Mouse (Mus musculus): ENCODE data around the gene Zfp219. TPM values are rescaled to one million over a fixed set of nuclear protein-coding genes. Genes with fewer than 3 reads are reported as not detected.

The Zfp219 gene
- polyA plus RNA-seq, 1 experiment from 2014 or later: 58.6 TPM

DNA sequence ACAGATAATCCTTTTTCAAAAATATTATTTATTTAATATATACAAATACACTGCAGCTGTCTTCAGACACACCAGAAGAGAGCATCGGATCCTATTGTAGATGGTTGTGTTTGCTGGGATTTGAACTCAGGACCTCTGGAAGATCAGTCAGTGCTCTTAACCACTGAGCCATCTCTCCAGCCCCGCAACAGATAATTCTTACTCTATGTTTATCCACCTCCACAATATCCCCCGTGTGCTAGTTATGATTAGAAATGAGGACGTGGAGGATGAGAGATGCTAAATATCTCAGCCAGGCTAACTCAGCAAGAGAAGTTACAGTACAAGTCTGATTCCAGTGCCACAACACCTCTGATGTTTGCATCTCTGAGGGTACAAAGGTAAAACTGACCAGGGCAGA is 26.1 kb downstream of the Zfp219 start:
- H3K9ac ChIP-seq: no peak overlapping the region
- peaks cover 96% of the 10 kb centered on the region for H3K36me3 ChIP-seq (ENCODE audit: poor library complexity, severe bottlenecking)
- no peak for ATAC-seq
- no peak overlapping the region for H3K4me3 ChIP-seq
- H3K27ac ChIP-seq: no peak overlapping the region
- H3K4me2 ChIP-seq: no peak overlapping the region
- WGBS: 95% methylated on average over 4 of the region's 4 CpGs
- peaks cover 6% of the 10 kb centered on the region; the same call in 1 of the 2 replicates for H3K4me1 ChIP-seq
- H3K9me3 ChIP-seq (replicated peaks): no peaks in the 10 kb centered on the region
- H3K27me3 ChIP-seq: no peaks in the 10 kb centered on the region

DNA sequence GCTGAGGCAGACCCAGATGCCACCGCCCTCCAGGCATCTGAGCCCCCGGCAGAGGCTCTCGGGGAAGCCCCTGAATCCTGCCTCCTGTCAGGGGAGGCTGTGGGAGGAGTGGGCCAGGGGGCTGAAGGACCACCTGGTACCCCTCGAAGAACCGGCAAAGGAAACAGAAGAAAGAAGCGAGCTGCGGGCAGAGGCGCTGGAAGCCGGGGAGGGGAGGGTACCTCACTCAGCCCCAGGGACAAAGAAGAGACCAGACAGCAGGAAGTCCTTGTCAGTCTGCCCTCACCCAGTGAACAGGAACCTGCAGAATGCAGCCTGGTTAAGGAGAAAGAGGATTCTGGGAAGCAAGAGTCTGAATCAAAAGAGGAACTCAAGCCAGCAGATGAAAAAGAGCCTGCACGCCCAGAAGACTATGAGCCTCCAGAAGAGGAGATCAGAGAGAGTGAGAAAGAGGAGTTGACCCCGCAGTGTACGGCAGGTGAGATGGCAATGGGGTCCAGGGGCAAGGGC is 31.0 kb downstream of the Zfp219 start:
- no peaks in the 10 kb centered on the region for H3K27me3 ChIP-seq
- H3K4me1 ChIP-seq: peaks cover 20% of the 10 kb centered on the region
- no peak for ATAC-seq
- H3K9ac ChIP-seq: no peak overlapping the region; the same call in 1 of the 2 replicates
- H3K4me3 ChIP-seq: no peak overlapping the region
- H3K4me2 ChIP-seq: no peak overlapping the region
- no peaks in the 10 kb centered on the region for H3K9me3 ChIP-seq (replicated peaks)
- H3K36me3 ChIP-seq (ENCODE audit: poor library complexity, severe bottlenecking): peaks cover 71% of the 10 kb centered on the region
- WGBS: 63% methylated on average over 12 of the region's 12 CpGs
- H3K27ac ChIP-seq: no peak overlapping the region

DNA sequence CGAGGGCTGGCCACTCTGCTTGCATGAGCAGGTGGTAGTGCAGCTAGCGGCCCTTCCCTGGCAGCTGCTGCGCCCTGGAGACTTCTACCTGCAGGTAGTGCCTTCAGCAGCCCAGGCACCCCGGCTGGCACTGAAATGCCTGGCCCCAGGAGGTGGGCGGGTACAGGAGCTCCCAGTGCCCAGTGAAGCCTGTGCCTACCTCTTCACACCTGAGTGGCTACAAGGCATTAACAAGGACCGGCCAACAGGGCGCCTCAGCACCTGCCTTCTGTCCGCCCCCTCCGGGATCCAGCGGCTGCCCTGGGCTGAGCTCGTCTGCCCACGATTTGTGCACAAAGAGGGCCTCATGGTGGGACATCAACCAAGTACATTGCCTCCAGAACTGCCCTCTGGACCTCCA is 31.8 kb downstream of the Zfp219 start:
- Histone ChIP-seq H3K36me3 (ENCODE audit: poor library complexity, severe bottlenecking) (peaks cover 63% of the 10 kb centered on the region), H3K4me2 (no peak overlapping the region), H3K4me3 (no peak overlapping the region), H3K9ac (no peak overlapping the region), H3K27ac (no peak overlapping the region), H3K9me3 (replicated peaks) (no peaks in the 10 kb centered on the region), H3K4me1 (peaks cover 26% of the 10 kb centered on the region), H3K27me3 (no peaks in the 10 kb centered on the region)
- no peak for ATAC-seq
- 75% methylated on average over 12 of the region's 12 CpGs for WGBS

DNA sequence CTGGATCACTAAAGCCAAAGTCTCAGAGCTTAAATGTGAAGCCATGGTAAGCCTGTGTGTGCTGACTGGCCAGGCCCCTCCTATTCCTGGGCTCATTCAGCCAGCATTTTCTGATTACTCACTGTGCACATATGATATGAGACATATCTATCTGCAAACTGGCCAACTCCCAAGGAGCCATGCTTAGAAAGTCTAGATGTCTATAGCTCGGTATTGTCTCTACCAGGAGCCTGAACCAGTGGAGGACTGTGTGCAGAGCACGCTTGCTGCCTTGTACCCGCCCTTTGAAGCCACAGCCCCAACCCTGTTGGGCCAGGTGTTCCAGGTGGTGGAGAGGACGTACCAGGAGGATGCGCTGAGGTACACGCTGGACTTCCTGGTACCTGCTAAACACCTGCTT is 33.4 kb downstream of the Zfp219 start:
- WGBS: 99% methylated on average over 6 of the region's 6 CpGs
- H3K36me3 ChIP-seq (ENCODE audit: poor library complexity, severe bottlenecking): peaks cover 50% of the 10 kb centered on the region

DNA sequence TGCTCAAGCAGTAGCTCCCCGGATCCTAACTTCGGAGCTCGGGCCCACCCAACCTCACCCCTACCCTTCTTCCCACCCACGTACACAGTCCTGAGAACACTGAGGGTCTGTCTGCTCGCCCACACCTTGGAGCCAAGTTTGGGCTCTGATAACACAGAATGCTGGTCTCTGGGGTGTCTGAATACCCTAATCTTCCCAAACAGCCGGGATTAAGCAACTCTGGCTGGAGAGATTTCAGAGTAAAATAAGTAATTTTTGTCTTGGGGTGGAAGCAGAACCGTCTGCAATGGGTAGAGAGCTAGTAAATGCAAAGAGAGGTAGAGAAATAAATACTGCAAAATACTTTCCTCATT is 34.4 kb downstream of the Zfp219 start:
- Histone ChIP-seq H3K4me2 (peak overlapping the region; percentile 95), H3K4me1 (peaks cover 32% of the 10 kb centered on the region), H3K9ac (peak overlapping the region; percentile 91), H3K9me3 (replicated peaks) (no peaks in the 10 kb centered on the region), H3K27me3 (no peaks in the 10 kb centered on the region), H3K4me3 (peak overlapping the region; percentile 73), H3K36me3 (ENCODE audit: poor library complexity, severe bottlenecking) (peaks cover 39% of the 10 kb centered on the region), H3K27ac (peak overlapping the region; percentile 90)
- WGBS: 4% methylated on average over 7 of the region's 7 CpGs
- no peak for ATAC-seq

More for the DNA sequence above, 33.4 kb downstream of the Zfp219 start:
- Histone ChIP-seq H3K27me3 (no peaks in the 10 kb centered on the region), H3K27ac (no peak overlapping the region), H3K9me3 (replicated peaks) (no peaks in the 10 kb centered on the region), H3K4me1 (peaks cover 32% of the 10 kb centered on the region), H3K4me3 (no peak overlapping the region), H3K9ac (no peak overlapping the region), H3K4me2 (no peak overlapping the region)
- ATAC-seq: no peak

DNA sequence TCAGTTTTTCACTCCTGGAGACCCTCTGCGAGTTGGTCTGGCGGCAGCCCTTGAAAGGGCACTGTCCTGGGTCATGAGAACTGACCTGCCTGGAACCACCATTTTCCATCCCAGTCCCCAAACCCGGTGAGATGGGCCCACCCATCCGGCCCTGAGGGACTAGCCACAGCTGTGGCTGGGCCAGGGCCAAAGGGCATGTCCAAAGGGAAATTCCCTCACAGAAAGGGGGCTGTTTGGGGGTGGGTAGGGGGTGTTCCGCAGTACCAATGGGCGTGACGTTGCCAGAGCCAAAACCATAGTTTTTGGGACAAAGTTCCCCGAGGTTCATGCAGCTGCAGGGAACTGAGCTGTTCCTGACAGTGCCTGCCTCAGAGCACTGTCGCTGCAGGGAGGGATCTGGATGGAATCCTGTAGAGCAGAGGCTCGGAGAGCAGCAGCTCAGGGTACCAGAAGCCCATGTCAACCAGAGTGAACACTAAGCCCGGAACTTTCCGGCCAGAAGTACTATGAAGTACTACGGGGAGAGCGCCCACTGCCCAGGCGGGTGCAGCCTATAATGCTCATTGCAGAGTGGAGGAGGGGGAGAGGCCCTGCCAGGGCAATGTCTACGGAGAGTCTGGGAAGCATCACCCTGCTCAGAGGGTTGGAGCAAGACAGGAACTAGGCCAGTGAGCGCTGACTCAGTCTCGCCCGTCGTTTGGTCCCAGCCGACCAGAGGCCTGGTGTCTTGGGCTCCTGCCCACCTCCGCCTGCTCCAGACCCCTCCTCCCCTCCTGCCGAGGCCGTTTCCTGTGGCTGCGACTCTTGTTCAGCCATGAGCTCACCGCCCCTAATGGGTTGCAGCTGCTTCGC is 35.0 kb downstream of the Zfp219 start:
- Histone ChIP-seq H3K27ac (peak overlapping the region; percentile 90), H3K4me2 (peak overlapping the region; percentile 95), H3K4me1 (peaks cover 32% of the 10 kb centered on the region), H3K9ac (peak overlapping the region; percentile 91), H3K36me3 (ENCODE audit: poor library complexity, severe bottlenecking) (peaks cover 33% of the 10 kb centered on the region), H3K9me3 (replicated peaks) (no peaks in the 10 kb centered on the region), H3K27me3 (no peaks in the 10 kb centered on the region), H3K4me3 (peak overlapping the region; percentile 73)
- WGBS: 1% methylated on average over 27 of the region's 27 CpGs
- peak; percentile 67 for ATAC-seq

DNA sequence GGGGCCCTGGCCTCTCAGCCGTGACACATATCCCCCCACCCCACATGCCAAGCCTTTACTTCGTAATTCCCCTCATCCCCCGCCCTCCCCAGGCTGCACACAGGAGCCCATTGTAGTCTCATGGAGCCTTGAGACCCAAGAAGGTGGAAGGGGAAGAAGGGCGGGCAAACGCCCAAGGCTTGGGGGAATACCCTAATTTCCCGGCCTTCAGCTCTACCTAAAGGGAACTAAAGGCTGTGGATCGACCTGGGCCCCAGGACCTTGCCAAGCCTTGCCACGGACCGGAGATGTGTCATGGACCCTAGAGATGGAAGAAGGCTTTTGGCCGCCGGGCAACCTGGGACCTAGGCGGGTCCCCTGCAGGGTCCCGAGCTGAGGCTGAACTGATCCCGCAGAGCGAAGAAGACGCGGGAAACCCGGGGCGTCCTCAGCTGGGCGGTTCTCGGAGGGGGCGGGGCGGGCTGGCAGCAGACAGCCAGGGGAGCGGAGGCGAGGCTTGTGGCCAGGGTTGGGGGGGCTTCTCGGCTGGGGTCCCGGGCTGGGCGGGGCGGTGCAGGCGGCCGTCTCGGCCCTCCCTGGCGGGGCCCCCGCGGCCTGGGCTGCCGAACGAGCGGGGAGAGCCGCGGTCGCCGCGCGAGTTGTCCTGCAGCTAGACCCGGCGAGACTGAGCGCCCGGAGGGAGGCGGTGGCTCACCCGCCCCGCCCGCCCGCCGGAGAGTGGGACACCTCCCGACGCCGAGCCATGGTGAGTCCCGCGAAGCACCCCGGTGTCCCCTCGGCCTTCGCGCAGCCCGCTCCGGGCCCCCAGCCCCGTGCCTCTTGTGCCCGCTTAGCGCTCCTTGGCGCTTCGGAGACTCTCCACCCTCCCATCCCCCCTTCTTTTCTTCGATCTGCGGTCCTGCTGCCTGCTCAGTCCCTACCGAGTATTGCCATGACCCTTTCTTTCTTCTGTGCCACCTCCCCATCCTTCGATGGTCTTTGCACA is 36.0 kb downstream of the Zfp219 start, which contains the start of gene Arhgef40:
Gene Arhgef40, plus strand, starts transcription at position 473 of the 985 bp plus-strand sequence.
- no peaks in the 10 kb centered on the region for H3K9me3 ChIP-seq (replicated peaks)
- peak within 1 kb of the TSS; percentile 73 for H3K4me3 ChIP-seq
- H3K9ac ChIP-seq: peak within 1 kb of the TSS; percentile 91
- peak within 1 kb of the TSS; percentile 95 for H3K4me2 ChIP-seq
- under 1% methylated on average over 45 of the region's 74 CpGs for WGBS
- no peaks in the 10 kb centered on the region for H3K27me3 ChIP-seq
- peak within 1 kb of the TSS; percentile 90 for H3K27ac ChIP-seq
- ATAC-seq: peak; percentile 90
- H3K36me3 ChIP-seq (ENCODE audit: poor library complexity, severe bottlenecking): peaks cover 23% of the 10 kb centered on the region
- H3K4me1 ChIP-seq: peaks cover 32% of the 10 kb centered on the region

DNA sequence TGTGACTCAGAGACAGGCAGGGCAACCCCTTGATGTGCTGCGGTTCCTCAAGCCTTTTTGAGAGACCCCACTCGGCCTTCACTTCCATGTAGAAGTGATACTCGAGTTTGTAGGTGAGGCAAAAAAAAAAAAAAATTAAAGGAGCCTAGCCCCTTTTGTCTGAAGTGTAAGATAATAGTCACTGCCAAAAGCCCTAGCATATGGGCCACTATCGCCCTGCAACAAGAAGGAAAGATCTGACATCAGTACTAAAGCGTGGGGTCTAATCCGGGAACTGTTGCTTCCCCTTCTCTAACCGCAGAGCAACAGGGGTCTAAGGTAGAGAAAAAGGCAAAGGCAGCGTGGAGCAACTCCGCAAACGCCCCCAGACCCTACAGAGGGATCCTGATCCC is 36.7 kb downstream of the Zfp219 start:
- H3K4me3 ChIP-seq: peak overlapping the region; percentile 73
- WGBS: 6% methylated on average over 10 of the region's 10 CpGs
- peaks cover 32% of the 10 kb centered on the region for H3K4me1 ChIP-seq
- H3K27ac ChIP-seq: peak overlapping the region; percentile 90
- ATAC-seq: no peak
- no peaks in the 10 kb centered on the region for H3K9me3 ChIP-seq (replicated peaks)
- H3K36me3 ChIP-seq (ENCODE audit: poor library complexity, severe bottlenecking): peaks cover 17% of the 10 kb centered on the region
- H3K9ac ChIP-seq: peak overlapping the region; percentile 91
- peak overlapping the region; percentile 95 for H3K4me2 ChIP-seq
- no peaks in the 10 kb centered on the region for H3K27me3 ChIP-seq

DNA sequence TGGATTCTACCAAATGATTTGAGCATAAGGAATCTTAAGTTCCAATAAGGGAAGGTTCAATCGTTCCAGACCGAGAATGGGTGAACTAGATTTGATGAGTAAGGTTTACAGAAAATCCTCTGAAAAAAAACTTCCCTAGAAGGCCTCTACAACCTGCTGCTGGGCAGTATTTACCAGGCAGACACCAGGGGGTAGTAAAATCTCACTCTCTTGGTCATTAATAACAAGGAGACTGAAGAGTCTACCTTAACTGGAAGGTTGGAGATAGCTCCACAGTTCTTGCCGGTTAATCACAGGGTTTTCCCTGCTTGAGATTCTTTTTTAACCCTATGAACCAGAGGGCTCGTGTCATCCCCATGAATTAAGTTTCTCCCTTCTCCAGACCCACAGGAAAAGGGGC is 37.3 kb downstream of the Zfp219 start:
- Histone ChIP-seq H3K4me1 (peaks cover 32% of the 10 kb centered on the region), H3K9ac (0 out of 2 replicates have a peak overlapping the region, but pooled peaks have one; percentile 91), H3K9me3 (replicated peaks) (no peaks in the 10 kb centered on the region), H3K4me3 (peak overlapping the region; percentile 73; the same call in 1 of the 2 replicates), H3K27ac (no peak overlapping the region), H3K4me2 (peak overlapping the region; percentile 95), H3K36me3 (ENCODE audit: poor library complexity, severe bottlenecking) (peaks cover 11% of the 10 kb centered on the region), H3K27me3 (no peaks in the 10 kb centered on the region)
- ATAC-seq: no peak
- 62% methylated on average over 4 of the region's 4 CpGs for WGBS

DNA sequence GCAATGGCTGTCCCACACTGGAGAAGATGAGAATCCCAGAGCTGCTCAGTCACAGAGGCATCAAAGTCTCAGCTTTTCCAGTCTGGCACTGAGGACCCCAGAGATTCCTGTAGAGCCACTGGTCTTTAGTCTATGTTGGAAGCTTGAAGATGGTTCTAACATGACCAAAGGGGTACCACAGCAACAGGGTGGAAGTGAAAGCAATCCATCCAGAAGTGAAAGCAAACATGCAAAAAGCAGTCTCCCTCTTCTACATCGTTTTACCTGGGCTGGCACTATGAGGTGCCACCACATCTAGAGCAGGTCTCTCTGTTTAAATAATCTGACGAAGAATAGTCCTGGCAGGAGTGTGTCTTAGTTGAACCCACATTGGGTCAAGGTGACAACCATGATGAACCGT is 41.3 kb downstream of the Zfp219 start:
- Histone ChIP-seq H3K36me3 (ENCODE audit: poor library complexity, severe bottlenecking) (no peaks in the 10 kb centered on the region), H3K4me1 (peaks cover 11% of the 10 kb centered on the region), H3K9ac (no peak overlapping the region), H3K27ac (no peak overlapping the region), H3K4me2 (no peak overlapping the region), H3K9me3 (replicated peaks) (no peaks in the 10 kb centered on the region), H3K27me3 (no peaks in the 10 kb centered on the region), H3K4me3 (no peak overlapping the region)
- no peak for ATAC-seq
- WGBS: 84% methylated on average over 3 of the region's 3 CpGs

DNA sequence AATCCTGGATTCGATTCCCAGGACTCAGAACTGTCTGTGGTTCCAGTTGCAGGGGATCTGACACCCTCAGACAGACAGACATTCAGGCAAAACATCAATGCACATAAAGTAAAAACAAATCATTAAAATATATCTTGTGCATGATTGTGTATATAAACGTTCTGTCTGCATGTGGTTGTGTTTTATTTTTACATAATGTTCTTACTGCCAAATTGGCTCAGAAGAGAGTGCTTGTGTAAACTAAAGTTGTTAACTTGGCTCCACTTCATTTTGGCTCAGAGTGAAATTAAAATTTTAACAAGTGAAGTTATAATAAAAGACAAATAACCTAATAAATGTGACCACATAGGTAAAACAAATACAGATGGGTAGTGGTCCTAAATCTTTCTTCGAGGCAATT is 53.1 kb downstream of the Zfp219 start:
- H3K27ac ChIP-seq: no peak overlapping the region
- ATAC-seq: no peak
- no peaks in the 10 kb centered on the region for H3K9me3 ChIP-seq (replicated peaks)
- no peak overlapping the region for H3K4me2 ChIP-seq
- H3K36me3 ChIP-seq (ENCODE audit: poor library complexity, severe bottlenecking): no peaks in the 10 kb centered on the region
- no peak overlapping the region for H3K9ac ChIP-seq
- H3K4me3 ChIP-seq: no peak overlapping the region
- no peaks in the 10 kb centered on the region for H3K4me1 ChIP-seq
- 88% methylated on average over 3 of the region's 3 CpGs for WGBS
- H3K27me3 ChIP-seq: 0 out of 2 replicates have a peak, but pooled peaks cover 2% of the 10 kb centered on the region

DNA sequence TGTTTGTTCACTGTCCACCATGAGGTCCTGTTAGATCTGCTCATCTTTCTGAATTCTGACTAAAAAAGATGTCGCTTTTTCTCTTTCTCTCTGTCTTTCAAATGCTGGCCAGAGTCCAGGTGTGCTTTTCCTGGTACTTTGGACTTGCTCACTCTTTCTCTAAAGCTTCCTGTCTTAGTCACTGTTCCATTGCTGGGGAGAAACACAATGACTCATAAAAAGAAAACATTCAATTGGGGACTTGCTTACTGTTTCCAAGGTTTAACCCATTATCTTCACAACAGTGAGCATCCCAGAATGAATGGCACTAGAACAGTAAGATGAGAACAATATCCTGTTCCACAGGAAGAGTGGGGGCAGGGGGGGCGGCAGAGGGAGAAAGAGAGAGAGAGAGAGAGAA is 60.2 kb downstream of the Zfp219 start:
- WGBS: 86% methylated on average over 2 of the region's 2 CpGs
- Histone ChIP-seq H3K36me3 (ENCODE audit: poor library complexity, severe bottlenecking) (no peaks in the 10 kb centered on the region), H3K9me3 (replicated peaks) (no peaks in the 10 kb centered on the region), H3K27me3 (no peaks in the 10 kb centered on the region), H3K4me2 (no peak overlapping the region), H3K4me3 (no peak overlapping the region), H3K27ac (no peak overlapping the region), H3K9ac (no peak overlapping the region), H3K4me1 (no peaks in the 10 kb centered on the region)
- no peak for ATAC-seq
